Mouse (Mus musculus): ENCODE measurements around the gene Heatr1. TPM values are rescaled to one million over a fixed set of nuclear protein-coding genes. Genes with fewer than 3 reads are reported as not detected.
"Not testable (repeated sequence)": the region's sequence is repeated elsewhere in the genome, so short reads cannot be mapped to it uniquely, and the experiment has no call there.

The Heatr1 gene
- polyA plus RNA-seq, 1 experiment, result 25.8 TPM

- no peaks in the 10 kb centered on the region for H3K4me1 ChIP-seq (ENCODE audit: control insufficient read depth, insufficient read depth, low read length)
- TF ChIP-seq POLR2A (IDR thresholded peaks at IDR 0.05; ENCODE audit: extremely low read depth, insufficient read depth, low read length) (no peak), CTCF (IDR thresholded peaks at IDR 0.05; ENCODE audit: extremely low read depth, insufficient read depth, low read length) (no peak)
- H3K4me3 ChIP-seq (ENCODE audit: insufficient read depth, low read length), result no peak overlapping the region
- H3K27ac ChIP-seq (ENCODE audit: insufficient read depth, low read length), result no peak overlapping the region
Measured at GRCm38 (mm10) chr13:12440813-12441212, 46.0 kb downstream of the Heatr1 start.

- Histone ChIP-seq H3K27ac (ENCODE audit: insufficient read depth, low read length) (no peak overlapping the region), H3K4me3 (ENCODE audit: insufficient read depth, low read length) (no peak overlapping the region), H3K4me1 (ENCODE audit: control insufficient read depth, insufficient read depth, low read length) (no peaks in the 10 kb centered on the region)
- TF ChIP-seq CTCF (IDR thresholded peaks at IDR 0.05; ENCODE audit: extremely low read depth, insufficient read depth, low read length) (no peak), POLR2A (IDR thresholded peaks at IDR 0.05; ENCODE audit: extremely low read depth, insufficient read depth, low read length) (no peak)
Measured at GRCm38 (mm10) chr13:12442008-12442587, 47.3 kb downstream of the Heatr1 start.

- H3K4me3 ChIP-seq (ENCODE audit: insufficient read depth, low read length), result no peak overlapping the region
- TF ChIP-seq CTCF (IDR thresholded peaks at IDR 0.05; ENCODE audit: extremely low read depth, insufficient read depth, low read length), result no peak
- no peak for TF ChIP-seq POLR2A (IDR thresholded peaks at IDR 0.05; ENCODE audit: extremely low read depth, insufficient read depth, low read length)
- H3K4me1 ChIP-seq (ENCODE audit: control insufficient read depth, insufficient read depth, low read length), result no peaks in the 10 kb centered on the region
- H3K27ac ChIP-seq (ENCODE audit: insufficient read depth, low read length), result no peak overlapping the region
Measured at GRCm38 (mm10) chr13:12453150-12453549, 58.3 kb downstream of the Heatr1 start.

GRCm38 (mm10) chr13:12454686-12455390 is 60.0 kb downstream of the Heatr1 start:
- no peak overlapping the region for H3K27ac ChIP-seq (ENCODE audit: insufficient read depth, low read length)
- no peak overlapping the region for H3K4me3 ChIP-seq (ENCODE audit: insufficient read depth, low read length)
- no peak for TF ChIP-seq CTCF (IDR thresholded peaks at IDR 0.05; ENCODE audit: extremely low read depth, insufficient read depth, low read length)
- no peaks in the 10 kb centered on the region for H3K4me1 ChIP-seq (ENCODE audit: control insufficient read depth, insufficient read depth, low read length)

GRCm38 (mm10) chr13:12456711-12457110 is 61.9 kb downstream of the Heatr1 start:
- no peak overlapping the region for H3K27ac ChIP-seq (ENCODE audit: insufficient read depth, low read length)
- no peak for TF ChIP-seq POLR2A (IDR thresholded peaks at IDR 0.05; ENCODE audit: extremely low read depth, insufficient read depth, low read length)
- TF ChIP-seq CTCF (IDR thresholded peaks at IDR 0.05; ENCODE audit: extremely low read depth, insufficient read depth, low read length), result no peak
- H3K4me1 ChIP-seq (ENCODE audit: control insufficient read depth, insufficient read depth, low read length), result no peaks in the 10 kb centered on the region
- H3K4me3 ChIP-seq (ENCODE audit: insufficient read depth, low read length), result no peak overlapping the region

GRCm38 (mm10) chr13:12460443-12460842 is 65.6 kb downstream of the Heatr1 start:
- H3K4me3 ChIP-seq (ENCODE audit: insufficient read depth, low read length), result peak overlapping the region; percentile 99

GRCm38 (mm10) chr13:12460881-12461729 is 66.3 kb downstream of the Heatr1 start:
- TF ChIP-seq POLR2A (IDR thresholded peaks at IDR 0.05; ENCODE audit: extremely low read depth, insufficient read depth, low read length), result peak; percentile 21; the same call in 1 of the 2 replicates
- TF ChIP-seq CTCF (IDR thresholded peaks at IDR 0.05; ENCODE audit: extremely low read depth, insufficient read depth, low read length), result no peak
- H3K27ac ChIP-seq (ENCODE audit: insufficient read depth, low read length), result peak overlapping the region; percentile 91
- no peaks in the 10 kb centered on the region for H3K4me1 ChIP-seq (ENCODE audit: control insufficient read depth, insufficient read depth, low read length)
- peak overlapping the region; percentile 99 for H3K4me3 ChIP-seq (ENCODE audit: insufficient read depth, low read length)

More at GRCm38 (mm10) chr13:12460443-12460842, 65.6 kb downstream of the Heatr1 start:
- TF ChIP-seq POLR2A (IDR thresholded peaks at IDR 0.05; ENCODE audit: extremely low read depth, insufficient read depth, low read length) (no peak), CTCF (IDR thresholded peaks at IDR 0.05; ENCODE audit: extremely low read depth, insufficient read depth, low read length) (no peak)
- Histone ChIP-seq H3K27ac (ENCODE audit: insufficient read depth, low read length) (peak overlapping the region; percentile 91; the same call in 1 of the 2 replicates), H3K4me1 (ENCODE audit: control insufficient read depth, insufficient read depth, low read length) (no peaks in the 10 kb centered on the region)

- TF ChIP-seq CTCF (IDR thresholded peaks at IDR 0.05; ENCODE audit: extremely low read depth, insufficient read depth, low read length) (no peak), POLR2A (IDR thresholded peaks at IDR 0.05; ENCODE audit: extremely low read depth, insufficient read depth, low read length) (no peak)
Measured at GRCm38 (mm10) chr13:12461730-12462119, 66.9 kb downstream of the Heatr1 start.

GRCm38 (mm10) chr13:12462623-12463022 is 67.8 kb downstream of the Heatr1 start:
- H3K4me3 ChIP-seq (ENCODE audit: insufficient read depth, low read length), result no peak overlapping the region
- no peak overlapping the region for H3K27ac ChIP-seq (ENCODE audit: insufficient read depth, low read length)
- no peaks in the 10 kb centered on the region for H3K4me1 ChIP-seq (ENCODE audit: control insufficient read depth, insufficient read depth, low read length)
- TF ChIP-seq POLR2A (IDR thresholded peaks at IDR 0.05; ENCODE audit: extremely low read depth, insufficient read depth, low read length), result no peak
- TF ChIP-seq CTCF (IDR thresholded peaks at IDR 0.05; ENCODE audit: extremely low read depth, insufficient read depth, low read length), result no peak

More at GRCm38 (mm10) chr13:12461730-12462119, 66.9 kb downstream of the Heatr1 start:
- Histone ChIP-seq H3K4me3 (ENCODE audit: insufficient read depth, low read length) (peak overlapping the region; percentile 99), H3K4me1 (ENCODE audit: control insufficient read depth, insufficient read depth, low read length) (no peaks in the 10 kb centered on the region), H3K27ac (ENCODE audit: insufficient read depth, low read length) (no peak overlapping the region)

- not testable (repeated sequence) for H3K4me1 ChIP-seq (ENCODE audit: control insufficient read depth, insufficient read depth, low read length); H3K4me3 ChIP-seq (ENCODE audit: insufficient read depth, low read length); H3K27ac ChIP-seq (ENCODE audit: insufficient read depth, low read length)
Measured at GRCm38 (mm10) chr13:12464159-12464558, 69.3 kb downstream of the Heatr1 start.
